Comparison of ENCODE assay signal across 26 mouse cellular contexts in the genomic region with DNA sequence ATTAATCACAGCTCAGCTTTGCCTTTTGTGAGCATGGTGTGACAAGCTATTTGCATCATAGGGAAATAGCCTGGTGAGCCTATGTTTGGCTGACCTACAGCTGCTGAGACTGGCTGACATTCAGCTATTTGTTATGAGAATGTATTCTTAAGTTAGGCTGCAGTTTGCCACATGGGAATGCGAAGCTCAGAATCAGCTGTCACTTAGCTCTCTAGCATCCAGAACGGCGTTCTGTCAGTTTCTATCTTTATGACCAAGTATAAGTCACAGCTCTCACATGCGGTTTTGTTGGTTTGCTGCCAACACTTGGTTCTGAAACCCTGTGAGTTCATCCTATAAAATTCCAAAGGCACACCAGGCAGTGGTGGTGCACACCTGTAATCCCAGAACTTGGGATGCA. TPM values are rescaled to one million over a fixed set of nuclear protein-coding genes. Genes with fewer than 3 reads are reported as not detected.
A peak's percentile ranks its signal among the peaks of the same experiment; 100 is the strongest.
DNase-seq lines count a peak whose midpoint lies in the region; ATAC-seq and TF ChIP-seq lines count a peak whose summit lies in the region.
"Had no signal": no experiment of that assay in that cellular context is flagged by ENCODE, and none has a peak within 500 bp of the region (broad histone marks: within the 10 kb centered on the region; RNA-seq: fewer than 3 reads in every experiment).

No protein-coding gene starts in this region.

- peak; percentile 52 for ATAC-seq in frontal cortex, adult (ENCODE audit: low TSS enrichment)
- peak; percentile 80 for ATAC-seq in heart, postnatal 0 days (ENCODE audit: insufficient read depth, low read depth)
- no peak for ATAC-seq in CD4-positive, CD25-positive, alpha-beta regulatory T cell, adult 4 months
- ATAC-seq: activated CD4-positive, CD25-positive, alpha-beta regulatory T cell, adult 4 months; intestine, embryonic 15.5 days; liver, embryonic 12.5 days; midbrain, embryonic 15.5 days; Patski had no signal

- no peak overlapping the region for H3K9ac ChIP-seq in heart, postnatal 0 days (replicated peaks; ENCODE audit: low read depth, low read length)
- H3K9ac ChIP-seq: embryonic facial prominence, embryonic 15.5 days; hindbrain, embryonic 15.5 days; intestine, embryonic 15.5 days; liver, embryonic 12.5 days; midbrain, embryonic 15.5 days; neural tube, embryonic 15.5 days had no signal

- H3K27me3 ChIP-seq in heart, postnatal 0 days (ENCODE audit: control insufficient read depth, insufficient read depth, low read length): no peaks in the 10 kb centered on the region
- no peaks in the 10 kb centered on the region for H3K27me3 ChIP-seq in small intestine, adult 2 months (ENCODE audit: control insufficient read depth, insufficient read depth, low read length)
- H3K27me3 ChIP-seq: embryonic facial prominence, embryonic 15.5 days; hindbrain, embryonic 15.5 days; intestine, embryonic 15.5 days; liver, embryonic 12.5 days; midbrain, embryonic 15.5 days; neural tube, embryonic 15.5 days; Patski had no signal

- TF ChIP-seq EP300 in heart, postnatal 0 days (IDR thresholded peaks at IDR 0.05; ENCODE audit: low read depth): no peak

- TF ChIP-seq POLR2A in small intestine, adult 2 months (IDR thresholded peaks at IDR 0.05; ENCODE audit: low read depth, low read length): no peak

- TF ChIP-seq CTCF in heart, postnatal 0 days (IDR thresholded peaks at IDR 0.05; ENCODE audit: low read depth): no peak
- no peak for TF ChIP-seq CTCF in small intestine, adult 2 months (IDR thresholded peaks at IDR 0.05; ENCODE audit: extremely low read depth, insufficient read length, insufficient replicate concordance, low read depth, low read length)

- no peak for DNase-seq in frontal cortex, adult 2 months (ENCODE audit: extremely low spot score in 1 of 2, low spot score in 1 of 2)
- peak; percentile 69 for DNase-seq in heart, postnatal 0 days (ENCODE audit: low spot score)
- DNase-seq in heart, adult 8-10 months (ENCODE audit: low spot score): no peak
- peak; percentile 29 for DNase-seq in lung, postnatal 10 days
- DNase-seq in lung, postnatal 14 days: no peak
- DNase-seq: adrenal gland, postnatal 14 days; B cell, adult 2 months; cerebellum, adult 11 months; cerebellum, postnatal 10 days; gastrocnemius, postnatal 36 days; kidney, postnatal 4 days; layer of hippocampus, adult 9-11 months; lung, postnatal 36 days; thymus, adult 2 months had no signal

- 22% methylated on average over 4 of the region's 4 CpGs for WGBS in heart, postnatal 0 days
- 19% methylated on average over 4 of the region's 4 CpGs for WGBS in small intestine, adult 2 months

- no peak overlapping the region for H3K4me2 ChIP-seq in heart, postnatal 0 days (ENCODE audit: low read depth, low read length)
- H3K4me2 ChIP-seq: embryonic facial prominence, embryonic 15.5 days; hindbrain, embryonic 15.5 days; intestine, embryonic 15.5 days; liver, embryonic 12.5 days; midbrain, embryonic 15.5 days; neural tube, embryonic 15.5 days had no signal

- H3K27ac ChIP-seq in heart, postnatal 0 days (ENCODE audit: low read depth): peak overlapping the region; percentile 65
- peak overlapping the region; percentile 81 for H3K27ac ChIP-seq in small intestine, adult 2 months (ENCODE audit: insufficient read depth, low read depth, low read length)
- H3K27ac ChIP-seq: embryonic facial prominence, embryonic 15.5 days; hindbrain, embryonic 15.5 days; intestine, embryonic 15.5 days; left cerebral cortex, adult 2 months; liver, embryonic 12.5 days; midbrain, embryonic 15.5 days; neural tube, embryonic 15.5 days had no signal

- no peaks in the 10 kb centered on the region for H3K36me3 ChIP-seq in heart, postnatal 0 days (replicated peaks; ENCODE audit: control insufficient read depth, insufficient read depth, low read length)
- H3K36me3 ChIP-seq in small intestine, adult 2 months (ENCODE audit: control insufficient read depth, insufficient read depth, low read length): no peaks in the 10 kb centered on the region
- H3K36me3 ChIP-seq: embryonic facial prominence, embryonic 15.5 days; hindbrain, embryonic 15.5 days; intestine, embryonic 15.5 days; liver, embryonic 12.5 days; midbrain, embryonic 15.5 days; neural tube, embryonic 15.5 days had no signal

- peaks cover 12% of the 10 kb centered on the region for H3K4me1 ChIP-seq in heart, postnatal 0 days (ENCODE audit: control insufficient read depth, insufficient read depth)
- H3K4me1 ChIP-seq in small intestine, adult 2 months (ENCODE audit: control insufficient read depth, insufficient read depth, insufficient read length, low read length): peaks cover 14% of the 10 kb centered on the region
- H3K4me1 ChIP-seq: intestine, embryonic 15.5 days had no signal

- H3K4me3 ChIP-seq in heart, postnatal 0 days (ENCODE audit: low read depth, low read length): no peak overlapping the region
- H3K4me3 ChIP-seq in small intestine, adult 2 months (ENCODE audit: low read depth, low read length): no peak overlapping the region
- H3K4me3 ChIP-seq: embryonic facial prominence, embryonic 15.5 days; hindbrain, embryonic 15.5 days; intestine, embryonic 15.5 days; left cerebral cortex, adult 2 months; liver, embryonic 12.5 days; midbrain, embryonic 15.5 days; neural tube, embryonic 15.5 days had no signal

- no peaks in the 10 kb centered on the region for H3K9me3 ChIP-seq in heart, postnatal 0 days (replicated peaks; ENCODE audit: control insufficient read depth, low read length)
- H3K9me3 ChIP-seq: embryonic facial prominence, embryonic 15.5 days; hindbrain, embryonic 15.5 days; intestine, embryonic 15.5 days; liver, embryonic 12.5 days; midbrain, embryonic 15.5 days; neural tube, embryonic 15.5 days had no signal

RNA-seq across cellular contexts. Expression of a gene that starts 5.5 kb away (rescaled TPM):
- polyA plus RNA-seq in frontal cortex, adult 2 months (2012; rRNA removed): 192 TPM in 2 replicates
- 262 and 335 TPM in 2 replicates for total RNA-seq in heart, postnatal 0 days (2014; rRNA removed; ENCODE audit: low replicate concordance)
- polyA plus RNA-seq in heart, postnatal 0 days (2015; fragmentation: Nextera tagmentation; extraction: Ambion mirVana): 301 and 332 TPM in 2 replicates
- total RNA-seq in heart, adult 8-10 months (2022): 1,000 to 10,000 TPM; 1,258 to 1,664 (median 1,451) TPM
- 20.7 and 29.4 TPM in 2 replicates for polyA plus RNA-seq in small intestine, adult 2 months (2012; rRNA removed)
- polyA plus RNA-seq in CD4-positive, CD25-positive, alpha-beta regulatory T cell, adult 4 months (2017; shearing (Covaris generic)): 10 to 100 TPM; 46.6 to 74.0 TPM

RNA-seq across cellular contexts. Expression of a gene that starts 25.2 kb away (rescaled TPM):
- polyA plus RNA-seq in frontal cortex, adult 2 months (2012; rRNA removed): 42.5 and 46.5 TPM in 2 replicates
- 16.3 and 16.4 TPM in 2 replicates for total RNA-seq in heart, postnatal 0 days (2014; rRNA removed; ENCODE audit: low replicate concordance)
- 11.7 and 12.5 TPM in 2 replicates for polyA plus RNA-seq in heart, postnatal 0 days (2015; fragmentation: Nextera tagmentation; extraction: Ambion mirVana)
- 10 to 100 TPM; 15.3 to 25.6 (median 19.9) TPM for total RNA-seq in heart, adult 8-10 months (2022)
- 1.2 and 3.0 TPM in 2 replicates for polyA plus RNA-seq in small intestine, adult 2 months (2012; rRNA removed)
- polyA plus RNA-seq in CD4-positive, CD25-positive, alpha-beta regulatory T cell, adult 4 months (2017; shearing (Covaris generic)): 10 to 100 TPM; 33.3 to 34.5 TPM

RNA-seq across cellular contexts. Expression of a gene that starts 41.3 kb away (rescaled TPM):
- 12.3 and 14.7 TPM in 2 replicates for polyA plus RNA-seq in frontal cortex, adult 2 months (2012; rRNA removed)
- total RNA-seq in heart, postnatal 0 days (2014; rRNA removed; ENCODE audit: low replicate concordance): 8.6 and 16.6 TPM in 2 replicates
- polyA plus RNA-seq in heart, postnatal 0 days (2015; fragmentation: Nextera tagmentation; extraction: Ambion mirVana): 15.4 and 16.5 TPM in 2 replicates
- 1 to 10 TPM; 5.1 to 7.8 (median 7.1) TPM for total RNA-seq in heart, adult 8-10 months (2022)
- polyA plus RNA-seq in small intestine, adult 2 months (2012; rRNA removed): 6.1 and 10.8 TPM in 2 replicates
- 1 to 10 TPM; 2.4 to 8.0 TPM for polyA plus RNA-seq in CD4-positive, CD25-positive, alpha-beta regulatory T cell, adult 4 months (2017; shearing (Covaris generic))

Comparison
In these comparisons a context has a peak if more than half of its experiments do, and no peak if none do; other contexts are left out.
1. DNase-seq: peak in heart, postnatal 0 days (single experiment) and lung, postnatal 10 days (single experiment); none in frontal cortex, adult 2 months (0 of 2), heart, adult 8-10 months (single experiment) and lung, postnatal 14 days (single experiment).